In the genomic region with DNA sequence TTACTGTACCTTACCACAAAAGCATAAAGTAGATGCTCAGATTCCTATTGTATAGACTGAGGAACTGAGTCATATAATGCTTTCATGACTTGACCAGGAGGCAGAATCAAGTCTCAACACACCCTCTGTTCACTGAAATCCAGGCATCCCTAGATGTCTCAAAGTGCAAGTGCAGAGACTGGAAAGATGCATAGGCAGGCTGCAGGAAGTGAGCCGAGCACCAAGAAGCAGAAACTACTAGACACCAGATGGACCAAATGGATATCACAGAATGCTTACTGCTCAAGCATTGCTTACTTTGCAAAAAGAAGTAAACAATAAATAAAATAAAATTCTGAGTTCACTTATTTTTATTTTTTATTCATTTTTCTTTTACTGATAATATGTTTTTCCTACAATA, we compare ENCODE assay signal across 19 mouse cellular contexts.
DNase-seq lines count a peak whose midpoint lies in the region; ATAC-seq and TF ChIP-seq lines count a peak whose summit lies in the region.
"Had no signal": no experiment of that assay in that cellular context is flagged by ENCODE, and none has a peak within 500 bp of the region (broad histone marks: within the 10 kb centered on the region; RNA-seq: fewer than 3 reads in every experiment).

No protein-coding gene starts in this region.

- H3K9ac ChIP-seq in midbrain, embryonic 13.5 days (replicated peaks), result no peak overlapping the region
- H3K9ac ChIP-seq in stomach, embryonic 16.5 days (ENCODE audit: low read length), result no peak overlapping the region
- H3K9ac ChIP-seq in stomach, postnatal 0 days (ENCODE audit: low read length), result no peak overlapping the region
- H3K9ac ChIP-seq: hindbrain, embryonic 12.5 days; hindbrain, embryonic 15.5 days had no signal

- H3K4me2 ChIP-seq in midbrain, embryonic 13.5 days (replicated peaks), result no peak overlapping the region
- H3K4me2 ChIP-seq in stomach, embryonic 16.5 days (ENCODE audit: low read depth, low read length), result no peak overlapping the region
- H3K4me2 ChIP-seq in stomach, postnatal 0 days (replicated peaks; ENCODE audit: low read depth), result no peak overlapping the region
- H3K4me2 ChIP-seq: heart, embryonic 11.5 days; hindbrain, embryonic 12.5 days; hindbrain, embryonic 15.5 days had no signal

- 66% methylated on average over 1 of the region's 1 CpGs for WGBS in midbrain, embryonic 10.5 days
- WGBS in midbrain, embryonic 13.5 days, result 60% methylated on average over 1 of the region's 1 CpGs
- WGBS in stomach, embryonic 16.5 days, result 86% methylated on average over 1 of the region's 1 CpGs
- WGBS in stomach, postnatal 0 days, result 67% methylated on average over 1 of the region's 1 CpGs

- peaks cover 36% of the 10 kb centered on the region for H3K27me3 ChIP-seq in midbrain, embryonic 10.5 days (ENCODE audit: low read depth, poor library complexity, severe bottlenecking)
- peaks cover 6% of the 10 kb centered on the region; the same call in 1 of the 2 replicates for H3K27me3 ChIP-seq in midbrain, embryonic 13.5 days
- no peaks in the 10 kb centered on the region for H3K27me3 ChIP-seq in stomach, embryonic 16.5 days (ENCODE audit: control insufficient read depth, insufficient read depth, low read length)
- H3K27me3 ChIP-seq in stomach, postnatal 0 days (ENCODE audit: control insufficient read depth, insufficient read depth, low read length), result no peaks in the 10 kb centered on the region
- H3K27me3 ChIP-seq: hindbrain, embryonic 12.5 days; hindbrain, embryonic 15.5 days had no signal

- H3K9me3 ChIP-seq in midbrain, embryonic 10.5 days (replicated peaks), result no peaks in the 10 kb centered on the region
- H3K9me3 ChIP-seq in midbrain, embryonic 13.5 days, result no peaks in the 10 kb centered on the region
- no peaks in the 10 kb centered on the region for H3K9me3 ChIP-seq in stomach, embryonic 16.5 days (replicated peaks; ENCODE audit: control insufficient read depth, low read length)
- H3K9me3 ChIP-seq in stomach, postnatal 0 days (ENCODE audit: control insufficient read depth, low read length), result no peaks in the 10 kb centered on the region
- H3K9me3 ChIP-seq: forebrain, embryonic 10.5 days; hindbrain, embryonic 12.5 days; hindbrain, embryonic 15.5 days had no signal

- TF ChIP-seq EP300 in stomach, postnatal 0 days (optimal IDR thresholded peaks at IDR 0.05), result no peak

- no peak overlapping the region for H3K4me3 ChIP-seq in midbrain, embryonic 10.5 days
- no peak overlapping the region for H3K4me3 ChIP-seq in midbrain, embryonic 13.5 days (replicated peaks)
- no peak overlapping the region for H3K4me3 ChIP-seq in stomach, embryonic 16.5 days (replicated peaks; ENCODE audit: low read length)
- H3K4me3 ChIP-seq in stomach, postnatal 0 days (ENCODE audit: low read depth, low read length), result no peak overlapping the region
- H3K4me3 ChIP-seq: forebrain, embryonic 10.5 days; hindbrain, embryonic 12.5 days; hindbrain, embryonic 15.5 days had no signal

- no peaks in the 10 kb centered on the region for H3K36me3 ChIP-seq in midbrain, embryonic 10.5 days
- H3K36me3 ChIP-seq in midbrain, embryonic 13.5 days, result no peaks in the 10 kb centered on the region
- H3K36me3 ChIP-seq in stomach, embryonic 16.5 days (ENCODE audit: control insufficient read depth, insufficient read depth, low read length), result no peaks in the 10 kb centered on the region
- H3K36me3 ChIP-seq in stomach, postnatal 0 days (ENCODE audit: control insufficient read depth, insufficient read depth, low read length), result no peaks in the 10 kb centered on the region
- H3K36me3 ChIP-seq: forebrain, embryonic 10.5 days; hindbrain, embryonic 12.5 days; hindbrain, embryonic 15.5 days had no signal

- peaks cover 36% of the 10 kb centered on the region for H3K4me1 ChIP-seq in midbrain, embryonic 10.5 days
- H3K4me1 ChIP-seq in midbrain, embryonic 13.5 days (replicated peaks), result peaks cover 37% of the 10 kb centered on the region
- H3K4me1 ChIP-seq in stomach, embryonic 16.5 days (ENCODE audit: control insufficient read depth, insufficient read depth, low read length), result peaks cover 2% of the 10 kb centered on the region; the same call in 1 of the 2 replicates
- no peaks in the 10 kb centered on the region; the same call in 1 of the 2 replicates for H3K4me1 ChIP-seq in stomach, postnatal 0 days (replicated peaks; ENCODE audit: control insufficient read depth, insufficient read depth)

- DNase-seq in cerebellum, postnatal 25 days, result peak; percentile 33 to 51
- DNase-seq in midbrain, embryonic 10.5 days (ENCODE audit: low spot score), result no peak
- DNase-seq in stomach, postnatal 0 days (ENCODE audit: low spot score), result no peak
- DNase-seq in adrenal gland, postnatal 25 days, result no peak
- DNase-seq: adrenal gland, adult 2 months; adrenal gland, postnatal 14 days; cerebellum, adult 11-12 months; cerebellum, adult 9-10 months; gastrocnemius, postnatal 25 days; heart, adult 18-20 months had no signal

- no peak for ATAC-seq in cerebellum, adult (ENCODE audit: insufficient number of reproducible peaks, low FRiP score, low TSS enrichment)
- ATAC-seq in midbrain, embryonic 13.5 days, result no peak
- ATAC-seq in stomach, embryonic 16.5 days (ENCODE audit: insufficient read depth, low FRiP score), result no peak
- ATAC-seq in stomach, postnatal 0 days (ENCODE audit: low FRiP score, low TSS enrichment), result no peak
- ATAC-seq: CD4-positive, CD25-positive, alpha-beta regulatory T cell, adult 4 months; intestine, postnatal 0 days had no signal

- TF ChIP-seq CTCF in stomach, postnatal 0 days (IDR thresholded peaks at IDR 0.05; ENCODE audit: low read depth), result no peak

- H3K27ac ChIP-seq in midbrain, embryonic 10.5 days (replicated peaks), result peak overlapping the region; percentile 61
- no peak overlapping the region for H3K27ac ChIP-seq in midbrain, embryonic 13.5 days
- H3K27ac ChIP-seq in stomach, embryonic 16.5 days (ENCODE audit: low read length), result peak overlapping the region; percentile 69; the same call in 1 of the 2 replicates
- H3K27ac ChIP-seq in stomach, postnatal 0 days (replicated peaks), result no peak overlapping the region; the same call in 1 of the 2 replicates
- H3K27ac ChIP-seq: forebrain, embryonic 10.5 days; hindbrain, embryonic 12.5 days; hindbrain, embryonic 15.5 days had no signal

Comparison
In these comparisons a context has a peak if more than half of its experiments do, and no peak if none do; other contexts are left out.
1. H3K27ac ChIP-seq: peak in midbrain, embryonic 10.5 days (single experiment) and stomach, embryonic 16.5 days (single experiment); none in midbrain, embryonic 13.5 days (single experiment) and stomach, postnatal 0 days (single experiment).
2. DNase-seq: peak in cerebellum, postnatal 25 days (2 of 2); none in midbrain, embryonic 10.5 days (single experiment), stomach, postnatal 0 days (single experiment) and adrenal gland, postnatal 25 days (single experiment).